Mouse (Mus musculus) adrenal gland, postnatal 10 days (tissue): ENCODE measurements around the gene Rnf224. TPM values are rescaled to one million over a fixed set of nuclear protein-coding genes. Genes with fewer than 3 reads are reported as not detected.
"Not testable (repeated sequence)": the region's sequence is repeated elsewhere in the genome, so short reads cannot be mapped to it uniquely, and the experiment has no call there.

Experiments used
- DNase-seq: peaks from one replicate; pipeline ENCODE4 v3.0.0; 2021; ENCODE audit warnings: mixed read lengths
- long read RNA-seq, 2 experiments: library from polyadenylated mRNA; stranded (forward); transcript quantifications; one replicate each; pipeline ENCODE4 v2.0.0; 2021
- total RNA-seq, 2 experiments: library from RNA; stranded (reverse); gene quantifications; 2 replicates each; pipeline ENCODE4 v1.2.3; 2021

Gene Rnf224
- total RNA-seq = not detected
- long read RNA-seq, experiment 1 = 0 reads
- long read RNA-seq, experiment 2 = 0 reads

DNA sequence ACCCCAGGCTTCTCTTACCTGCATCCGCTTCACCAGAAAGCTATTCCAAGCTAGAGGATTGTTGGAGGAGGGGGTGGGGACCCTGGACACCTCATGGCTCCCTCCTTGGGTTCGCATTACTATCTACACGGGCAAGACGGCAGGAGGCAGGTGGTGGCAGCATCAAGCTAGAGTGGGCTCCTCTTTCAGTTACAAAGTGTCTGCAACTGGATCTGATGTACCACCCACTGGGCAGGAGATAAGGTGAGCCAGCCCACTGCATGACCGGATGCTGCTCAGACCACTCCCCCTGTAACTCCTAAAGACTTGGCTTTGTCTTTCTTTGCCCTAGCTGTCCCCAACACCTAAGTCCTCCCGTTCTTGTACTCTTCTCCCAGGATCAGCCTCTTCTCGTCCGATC lies at the start of gene Rnf224:
Rnf224 (minus strand) TSS at position 174 of the 400 bp plus-strand sequence.
- no peak for DNase-seq

DNA sequence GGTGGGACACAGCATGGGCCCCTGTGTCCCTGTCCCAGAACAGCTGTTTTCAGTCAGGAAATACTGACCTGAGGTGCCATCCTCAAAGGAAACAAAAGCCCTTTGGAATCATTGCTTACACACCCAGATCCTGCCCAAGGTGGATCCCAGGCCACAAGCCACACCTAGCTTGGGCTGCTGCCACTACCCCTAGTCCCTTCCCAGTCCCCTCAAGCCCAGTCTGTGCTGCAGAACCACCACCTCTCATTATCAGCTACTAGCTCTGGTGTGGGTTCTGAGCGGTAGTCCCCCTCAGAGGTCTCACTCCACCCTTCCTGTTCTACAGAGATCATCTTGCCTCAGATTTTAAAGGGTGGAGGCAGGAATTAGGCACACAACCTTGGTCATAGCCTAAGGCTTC lies 49.7 kb upstream of the Rnf224 start:
- no peak for DNase-seq

GRCm38 (mm10) chr2:25285551-25285950 lies 49.0 kb upstream of the Rnf224 start:
- no peak for DNase-seq

DNA sequence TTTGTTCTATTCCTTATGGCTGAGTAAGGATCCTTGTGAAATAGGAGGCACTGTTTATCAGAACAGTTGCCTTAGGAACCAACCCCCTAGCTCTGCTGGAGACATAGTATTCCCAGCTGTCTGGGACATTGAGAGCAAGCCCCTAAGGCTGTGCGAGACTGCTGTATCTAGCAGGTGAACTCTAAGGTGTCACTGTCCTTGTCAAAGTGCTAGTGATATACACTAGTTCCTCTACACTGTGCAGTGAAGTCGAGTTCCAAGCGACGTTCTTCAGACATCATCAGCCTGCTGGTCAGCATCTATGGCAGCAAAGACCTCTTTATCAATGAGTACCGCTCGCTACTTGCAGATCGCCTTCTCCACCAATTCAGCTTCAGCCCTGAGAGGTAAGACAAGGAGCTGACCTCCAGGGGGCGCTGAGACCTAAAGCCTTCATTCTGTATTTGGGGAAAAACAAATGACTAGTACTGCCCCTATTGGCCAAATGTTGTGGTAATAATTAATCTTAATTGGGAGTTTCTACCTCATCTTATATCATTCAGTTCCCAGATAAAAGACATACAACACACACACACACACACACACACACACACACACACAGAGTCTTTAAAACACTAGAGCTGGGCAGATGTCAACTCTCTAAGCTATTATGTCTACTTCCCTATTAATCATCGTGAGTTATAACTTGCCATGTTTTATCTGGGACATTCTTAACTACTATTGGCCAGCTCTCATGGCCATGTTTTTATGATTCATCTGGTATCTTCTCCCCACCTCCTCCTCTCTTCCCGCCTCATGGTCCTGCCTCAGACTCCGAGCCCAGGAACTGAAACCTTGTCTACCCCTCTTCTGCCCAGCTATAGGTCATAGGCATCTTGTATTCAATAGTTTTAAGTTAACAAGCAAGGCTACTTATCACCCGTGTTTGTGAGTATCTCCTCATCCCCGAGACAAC lies 42.6 kb upstream of the Rnf224 start:
- DNase-seq = peak; percentile 87

DNA sequence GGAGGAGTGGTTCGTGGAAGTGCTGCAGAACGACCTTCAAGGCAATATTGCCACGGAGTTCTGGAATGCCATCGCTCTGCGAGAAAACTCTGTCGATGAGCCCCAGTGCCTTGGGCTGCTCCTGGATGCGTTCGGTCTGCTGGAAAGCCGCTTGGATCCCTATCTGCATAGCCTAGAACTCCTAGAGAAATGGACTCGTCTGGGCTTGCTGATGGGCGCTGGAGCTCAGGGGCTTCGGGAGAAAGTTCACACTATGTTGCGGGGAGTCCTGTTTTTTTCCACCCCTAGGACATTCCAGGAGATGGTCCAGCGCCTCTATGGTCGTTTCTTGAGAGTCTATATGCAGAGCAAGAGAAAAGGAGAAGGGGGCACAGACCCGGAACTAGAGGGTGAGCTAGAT lies 36.4 kb upstream of the Rnf224 start:
- no peak for DNase-seq

DNA sequence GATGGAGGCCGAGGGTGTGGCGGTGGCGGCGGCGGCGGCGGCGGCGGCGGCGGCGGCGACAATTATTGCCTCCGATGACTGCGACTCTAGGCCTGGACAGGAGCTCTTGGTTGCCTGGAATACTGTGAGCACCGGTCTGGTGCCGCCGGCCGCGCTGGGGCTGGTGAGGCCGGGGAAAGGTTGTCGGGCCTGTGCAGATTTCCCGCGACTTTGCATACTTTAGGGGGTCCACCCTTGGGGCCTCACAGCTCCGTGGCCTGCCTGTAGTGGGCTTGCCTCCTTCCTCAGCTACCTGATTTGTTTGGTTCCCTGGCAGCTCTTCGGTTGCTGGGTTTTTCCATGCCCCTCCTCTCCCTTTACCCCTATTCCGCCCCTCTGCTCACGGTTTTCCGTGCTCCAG lies 35.9 kb upstream of the Rnf224 start:
- no peak for DNase-seq

GRCm38 (mm10) chr2:25271827-25272511 lies 35.4 kb upstream of the Rnf224 start, which contains the start of the genes Ssna1 and Anapc2:
Gene Ssna1, minus strand, starts transcription at chr2:25272438.
Gene Anapc2, plus strand, starts transcription at chr2:25272478.
- peak; percentile 99 for DNase-seq

DNA sequence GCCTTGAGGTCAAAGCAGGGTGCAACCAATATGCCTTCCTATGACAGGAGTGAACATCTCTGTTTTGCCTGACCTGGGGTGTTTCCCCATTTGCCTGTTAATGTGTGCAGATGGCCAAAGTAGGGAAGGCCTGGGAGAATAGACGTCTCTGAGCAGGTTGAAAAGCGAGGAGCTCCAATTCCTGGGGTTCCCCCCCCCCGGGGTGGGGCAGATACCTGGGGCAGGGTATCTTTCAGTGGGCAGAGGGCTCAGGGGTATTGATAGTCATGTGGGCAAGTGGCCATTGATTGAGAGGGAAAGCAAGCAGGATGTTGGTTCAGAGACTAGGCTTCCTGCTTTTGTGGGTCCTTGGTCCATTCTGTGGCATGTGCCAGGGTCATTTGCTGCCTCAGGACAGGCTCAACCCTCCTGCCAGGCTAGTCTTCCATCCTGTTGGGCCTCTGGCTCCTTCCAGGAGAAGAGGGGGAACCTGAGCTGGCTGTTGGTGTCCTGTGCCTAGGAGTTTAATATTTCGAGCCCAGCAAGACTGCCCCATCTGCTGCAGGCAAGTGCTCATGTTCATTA lies 31.2 kb upstream of the Rnf224 start:
- DNase-seq = no peak

GRCm38 (mm10) chr2:25267241-25267640 lies 30.7 kb upstream of the Rnf224 start:
- no peak for DNase-seq

DNA sequence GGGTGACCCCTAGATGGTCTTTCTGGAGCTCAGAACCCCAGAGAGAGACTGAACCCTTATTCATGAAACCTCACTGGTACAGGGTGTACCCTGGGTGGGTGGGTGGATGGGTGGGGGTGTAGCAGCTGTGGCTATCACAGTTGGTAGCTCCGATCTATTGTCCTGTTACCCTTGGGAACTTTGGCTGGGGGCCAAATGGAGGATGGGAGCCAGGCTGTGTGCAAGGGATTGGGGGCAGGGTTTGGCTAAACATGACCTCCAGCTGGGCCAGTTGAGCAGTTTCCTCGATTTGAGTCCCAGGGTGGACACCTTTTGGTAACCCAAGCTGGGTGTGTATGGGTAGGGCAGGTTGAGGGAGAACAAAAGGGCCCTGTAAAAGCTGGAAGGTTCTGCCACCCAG lies 30.1 kb upstream of the Rnf224 start:
- DNase-seq = peak; percentile 67

DNA sequence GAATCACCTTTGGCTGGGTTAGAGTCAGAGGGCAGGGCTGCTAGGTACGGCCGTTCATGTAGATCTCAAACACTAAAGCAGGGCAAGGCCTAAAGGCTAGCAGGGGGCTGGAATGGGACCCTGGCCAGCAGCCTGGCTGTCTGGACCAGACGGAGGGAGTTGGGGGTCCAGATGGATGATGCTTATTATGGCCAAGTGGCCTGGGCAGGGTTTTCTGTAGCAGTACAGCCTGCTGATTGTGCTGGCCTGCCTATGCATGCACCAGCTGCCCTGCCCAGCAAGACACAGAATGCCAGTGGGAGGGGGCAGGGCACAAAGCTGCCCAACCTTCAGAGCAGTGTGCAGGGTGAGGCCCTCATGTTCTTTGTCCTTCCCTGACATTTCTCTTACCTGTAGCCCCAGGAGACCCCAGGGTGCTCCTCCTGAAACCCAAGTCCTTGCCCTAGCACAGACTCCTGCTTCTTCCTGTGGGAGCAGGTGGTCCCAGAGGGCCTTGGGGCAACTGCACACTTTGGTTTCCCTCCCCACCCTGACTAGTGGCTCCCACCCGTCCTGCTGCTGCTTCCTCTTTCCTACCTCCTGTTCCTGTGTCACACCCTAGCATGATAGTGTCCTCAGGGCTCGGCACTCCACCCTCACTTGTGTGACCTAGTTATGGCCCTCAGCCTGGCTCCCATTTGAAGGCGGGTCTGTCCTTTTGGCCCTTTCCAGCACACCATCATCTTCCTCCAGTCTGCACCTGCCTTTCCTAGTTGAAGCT lies 29.5 kb upstream of the Rnf224 start:
- DNase-seq = no peak

DNA sequence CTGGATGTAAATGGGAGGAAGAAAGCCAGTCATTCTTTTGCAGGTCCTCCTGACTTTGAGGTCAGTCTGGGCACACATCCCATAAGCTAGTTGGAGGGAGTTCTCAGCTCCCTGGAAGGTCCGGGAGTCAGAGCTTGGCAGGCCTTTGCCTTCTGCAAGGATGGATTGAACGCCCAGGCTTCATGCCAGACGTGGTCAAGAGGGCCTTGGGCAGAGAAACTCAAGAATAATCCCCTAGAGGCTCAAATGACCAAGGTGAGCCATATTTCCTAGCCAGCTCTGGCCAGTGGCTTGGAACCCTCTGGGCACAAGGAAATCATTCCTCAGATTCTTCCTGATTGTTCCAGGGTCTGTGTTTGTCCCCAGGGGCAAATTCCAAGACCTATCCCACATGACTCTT lies 28.3 kb upstream of the Rnf224 start:
- peak; percentile 76 for DNase-seq

DNA sequence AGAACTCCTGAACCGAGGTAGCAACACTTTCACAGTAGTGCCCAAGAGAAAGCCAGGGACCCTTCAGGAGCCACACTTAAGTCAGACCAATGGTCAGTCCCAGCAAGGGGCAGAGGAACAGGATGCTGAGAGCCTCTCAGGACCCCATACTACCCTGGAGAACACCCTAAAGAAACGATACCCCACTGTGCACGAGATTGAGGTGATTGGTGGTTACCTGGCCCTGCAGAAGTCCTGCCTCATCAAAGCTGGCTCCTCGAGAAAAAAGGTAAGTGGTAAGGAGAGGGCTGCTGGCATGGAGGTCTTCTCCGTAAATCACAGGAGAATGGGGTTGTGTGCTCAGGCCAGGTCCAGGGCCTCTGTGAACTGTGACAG lies 27.7 kb upstream of the Rnf224 start:
- no peak for DNase-seq

DNA sequence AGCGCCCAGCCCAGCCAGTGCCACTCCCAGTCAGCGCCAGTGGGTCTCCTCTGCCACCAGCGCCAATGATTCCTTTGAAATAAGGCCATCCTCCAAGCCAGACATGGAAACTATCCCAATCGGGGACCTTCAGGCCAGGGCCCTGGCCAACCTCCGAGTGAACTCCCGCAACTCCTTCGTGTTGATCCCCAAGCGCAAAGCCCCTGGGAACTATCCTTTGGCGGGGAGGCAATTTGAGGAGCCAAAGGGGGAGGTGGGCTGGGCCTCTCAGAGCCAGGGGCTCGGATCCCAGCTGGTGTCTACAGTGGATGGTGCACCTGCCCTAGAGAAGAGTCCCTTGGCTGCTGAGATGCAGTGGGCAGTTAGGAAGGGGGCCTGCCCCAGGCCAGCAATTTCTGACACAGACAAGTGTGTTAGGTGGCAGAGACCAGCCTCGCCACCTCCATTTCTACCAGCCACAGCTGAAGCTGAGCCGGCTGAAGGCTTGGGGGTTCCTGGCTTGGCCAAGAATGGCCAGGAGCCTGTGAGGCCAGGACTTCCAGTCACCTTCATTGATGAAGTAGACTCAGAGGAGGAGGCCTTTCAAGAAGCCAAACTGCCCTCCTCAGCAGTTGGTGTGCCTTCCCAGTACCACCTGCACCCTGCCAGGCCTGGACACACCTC lies 27.2 kb upstream of the Rnf224 start:
- no peak for DNase-seq

DNA sequence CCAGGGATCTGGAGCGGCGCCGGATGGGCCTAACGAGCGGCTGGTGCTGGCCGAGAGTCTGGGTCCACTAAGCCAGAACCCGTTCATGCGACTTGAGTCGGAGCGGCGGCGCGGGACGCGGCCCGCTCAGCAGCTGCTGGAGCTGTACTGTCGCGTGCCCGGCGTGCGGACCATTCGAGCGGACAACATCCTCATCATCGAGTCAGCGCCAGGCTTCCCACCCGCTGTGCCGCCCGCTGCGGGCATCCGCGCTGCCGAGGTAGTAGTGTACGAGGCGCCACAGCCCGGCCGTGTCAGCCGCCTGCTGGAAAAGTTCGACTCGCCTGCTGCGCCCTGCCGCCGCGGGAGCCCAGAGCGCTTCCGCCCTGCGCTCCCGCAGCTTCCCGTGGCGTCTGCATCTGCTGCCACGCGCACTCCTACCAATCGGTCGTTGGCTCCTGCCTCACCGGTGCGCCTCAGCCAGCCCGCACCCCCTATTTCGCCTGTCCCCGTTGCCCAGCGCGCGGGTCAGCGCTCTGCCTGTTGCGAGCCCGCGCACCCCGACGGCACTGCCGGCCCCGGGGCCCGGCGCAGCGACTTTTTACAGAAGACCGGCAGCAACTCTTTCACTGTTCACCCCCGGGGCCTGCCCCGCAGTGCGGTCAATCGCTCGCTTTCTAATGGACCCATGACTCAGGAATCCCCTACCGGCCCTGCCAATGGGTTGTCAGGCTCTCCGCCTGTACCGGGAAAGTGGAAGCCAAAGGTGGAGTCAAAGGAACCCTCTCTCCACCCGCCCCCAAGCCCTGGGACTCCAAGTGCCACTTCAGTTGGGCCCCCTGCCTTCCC lies 26.4 kb upstream of the Rnf224 start:
- peak; percentile 58 for DNase-seq

- peak; percentile 96 for DNase-seq
Measured at GRCm38 (mm10) chr2:25262291-25262767, 25.7 kb upstream of the Rnf224 start, which contains the start of gene Tprn. Gene Tprn, plus strand, starts transcription at chr2:25262618.

DNA sequence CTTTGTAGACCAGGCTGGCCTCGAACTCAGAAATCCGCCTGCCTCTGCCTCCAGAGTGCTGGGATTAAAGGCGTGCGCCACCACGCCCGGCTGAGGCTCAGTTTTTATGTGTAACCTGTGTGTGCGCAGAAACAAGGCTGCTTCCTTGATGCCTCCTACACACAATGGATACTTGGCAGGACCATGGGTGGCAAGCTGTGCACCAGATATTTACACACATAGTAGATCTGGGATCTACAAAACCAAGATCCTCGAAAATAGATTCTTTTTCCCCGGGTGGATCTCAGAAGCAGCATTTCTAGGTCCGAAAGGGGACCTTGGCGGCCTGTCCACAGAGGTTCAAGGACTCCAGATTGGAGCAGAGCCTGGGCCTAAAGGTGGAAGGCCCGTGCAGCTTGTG lies 25.3 kb upstream of the Rnf224 start:
- DNase-seq = no peak

- DNase-seq = no peak
Measured at GRCm38 (mm10) chr2:25258887-25259286, 22.3 kb upstream of the Rnf224 start.

DNA sequence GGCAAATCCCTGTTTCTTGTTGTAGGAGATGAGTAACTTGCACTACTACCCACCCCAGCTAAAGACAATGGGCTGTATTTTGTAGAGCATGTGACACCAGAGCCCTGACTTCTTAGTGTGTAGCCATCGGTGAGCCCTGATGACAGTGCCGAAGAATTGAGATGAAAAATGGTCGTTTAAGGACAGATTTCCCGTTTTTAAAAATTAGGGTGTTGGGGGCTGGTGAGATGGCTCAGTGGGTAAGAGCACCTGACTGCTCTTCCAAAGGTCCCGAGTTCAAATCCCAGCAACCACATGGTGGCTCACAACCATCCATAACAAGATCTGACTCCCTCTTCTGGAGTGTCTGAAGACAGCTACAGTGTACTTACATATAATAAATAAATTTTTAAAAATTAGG lies 20.7 kb upstream of the Rnf224 start:
- DNase-seq = not testable (repeated sequence)

DNA sequence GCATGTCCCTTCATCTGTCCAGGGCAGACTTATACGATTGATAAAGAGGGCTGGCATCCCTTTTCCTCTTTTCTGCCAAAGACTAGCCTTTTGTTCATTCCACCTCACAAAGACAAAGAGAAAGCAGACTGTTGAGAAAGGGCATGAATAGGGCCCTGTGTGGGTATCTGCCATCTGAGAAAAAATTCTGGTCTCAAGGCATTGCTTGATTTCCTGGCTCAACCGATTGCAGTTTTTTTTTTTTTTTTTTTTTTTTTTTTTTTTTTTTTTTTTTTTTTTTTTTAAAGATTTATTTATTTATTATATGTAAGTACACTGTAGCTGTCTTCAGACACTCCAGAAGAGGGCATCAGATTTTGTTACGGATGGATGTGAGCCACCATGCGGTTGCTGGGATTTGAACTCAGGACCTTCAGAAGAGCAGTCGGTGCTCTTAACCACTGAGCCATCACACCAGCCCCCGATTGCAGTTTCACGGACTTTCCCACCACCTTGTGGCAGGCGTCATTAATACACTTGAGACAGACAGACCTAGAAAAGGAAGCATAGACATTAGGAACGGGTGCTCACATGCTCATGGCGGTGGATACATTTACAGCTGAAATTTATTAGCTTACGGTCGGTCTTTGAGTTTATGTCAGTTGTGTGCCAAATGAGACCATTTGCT lies 20.0 kb upstream of the Rnf224 start:
- DNase-seq = peak; percentile 61
